Mouse (Mus musculus) thymus, adult 2 months (tissue): ENCODE measurements around the gene Tecpr2.

Experiments used
- CTCF ChIP-seq: fragments of 200-500 bp; IDR thresholded peaks from 2 replicates; pipeline ENCODE4 v1.5.1; 2012; ENCODE audit warnings: mild to moderate bottlenecking, control low read depth, low read length, moderate library complexity, borderline replicate concordance; ENCODE audit not compliant: control insufficient read depth, poor library complexity, insufficient read depth; ENCODE audit errors: extremely low read depth
- POLR2A ChIP-seq: fragments of 200-500 bp; IDR thresholded peaks from 2 replicates; pipeline ENCODE4 v1.6.1; 2012; ENCODE audit warnings: mild to moderate bottlenecking, low read length, control low read depth, moderate library complexity; ENCODE audit not compliant: control insufficient read depth, poor library complexity, insufficient read depth; ENCODE audit errors: extremely low read depth

GRCm38 (mm10) chr12:110999820-111000219 is 110.8 kb downstream of the Tecpr2 start:
- TF ChIP-seq CTCF (no peak), POLR2A (no peak)
